Mouse (Mus musculus): ENCODE data around the gene Kcnk18. TPM values are rescaled to one million over a fixed set of nuclear protein-coding genes. Genes with fewer than 3 reads are reported as not detected.
A peak's percentile ranks its signal among the peaks of the same experiment; 100 is the strongest.

The Kcnk18 gene
- total and polyA plus RNA-seq, 2 experiments from 2014 or later: not detected

- H3K9ac ChIP-seq (replicated peaks; ENCODE audit: low read depth, low read length): no peak overlapping the region
- H3K9me3 ChIP-seq (replicated peaks; ENCODE audit: control insufficient read depth, low read length): no peaks in the 10 kb centered on the region
- ATAC-seq (ENCODE audit: insufficient read depth, low read depth): no peak
- no peaks in the 10 kb centered on the region for H3K36me3 ChIP-seq (replicated peaks; ENCODE audit: control insufficient read depth, insufficient read depth, low read length)
- no peak for DNase-seq (ENCODE audit: low spot score)
- no peak for TF ChIP-seq CTCF (IDR thresholded peaks at IDR 0.05; ENCODE audit: low read depth)
- no peak for TF ChIP-seq EP300 (IDR thresholded peaks at IDR 0.05; ENCODE audit: low read depth)
- H3K4me3 ChIP-seq (ENCODE audit: low read depth, low read length): no peak overlapping the region
- peaks cover 11% of the 10 kb centered on the region; the same call in 1 of the 2 replicates for H3K4me1 ChIP-seq (ENCODE audit: control insufficient read depth, insufficient read depth)
- H3K27ac ChIP-seq (ENCODE audit: low read depth): no peak overlapping the region
- peaks cover 97% of the 10 kb centered on the region for H3K27me3 ChIP-seq (ENCODE audit: control insufficient read depth, insufficient read depth, low read length)
- no peak overlapping the region for H3K4me2 ChIP-seq (ENCODE audit: low read depth, low read length)
- 11% methylated on average over 3 of the region's 3 CpGs for WGBS
Measured at GRCm38 (mm10) chr19:59172781-59173180, 46.2 kb upstream of the Kcnk18 start.

- ATAC-seq (ENCODE audit: insufficient read depth, low read depth): no peak
- Histone ChIP-seq H3K27ac (ENCODE audit: low read depth) (no peak overlapping the region), H3K4me2 (ENCODE audit: low read depth, low read length) (no peak overlapping the region), H3K9ac (replicated peaks; ENCODE audit: low read depth, low read length) (no peak overlapping the region), H3K9me3 (replicated peaks; ENCODE audit: control insufficient read depth, low read length) (no peaks in the 10 kb centered on the region), H3K4me3 (ENCODE audit: low read depth, low read length) (no peak overlapping the region), H3K4me1 (ENCODE audit: control insufficient read depth, insufficient read depth) (peaks cover 11% of the 10 kb centered on the region; the same call in 1 of the 2 replicates), H3K36me3 (replicated peaks; ENCODE audit: control insufficient read depth, insufficient read depth, low read length) (no peaks in the 10 kb centered on the region), H3K27me3 (ENCODE audit: control insufficient read depth, insufficient read depth, low read length) (peaks cover 97% of the 10 kb centered on the region)
- WGBS: 17% methylated on average over 6 of the region's 6 CpGs
- TF ChIP-seq EP300 (IDR thresholded peaks at IDR 0.05; ENCODE audit: low read depth): no peak
- no peak for TF ChIP-seq CTCF (IDR thresholded peaks at IDR 0.05; ENCODE audit: low read depth)
- DNase-seq (ENCODE audit: low spot score): no peak
Measured at GRCm38 (mm10) chr19:59173341-59174015, 45.5 kb upstream of the Kcnk18 start.

GRCm38 (mm10) chr19:59184000-59184399, 35.0 kb upstream of the Kcnk18 start:
- no peaks in the 10 kb centered on the region for H3K36me3 ChIP-seq (replicated peaks; ENCODE audit: control insufficient read depth, insufficient read depth, low read length)
- H3K9ac ChIP-seq (replicated peaks; ENCODE audit: low read depth, low read length): no peak overlapping the region
- H3K4me2 ChIP-seq (ENCODE audit: low read depth, low read length): no peak overlapping the region
- H3K9me3 ChIP-seq (replicated peaks; ENCODE audit: control insufficient read depth, low read length): no peaks in the 10 kb centered on the region
- TF ChIP-seq EP300 (IDR thresholded peaks at IDR 0.05; ENCODE audit: low read depth): no peak
- TF ChIP-seq CTCF (IDR thresholded peaks at IDR 0.05; ENCODE audit: low read depth): no peak
- no peak overlapping the region for H3K27ac ChIP-seq (ENCODE audit: low read depth)
- H3K4me3 ChIP-seq (ENCODE audit: low read depth, low read length): no peak overlapping the region
- peaks cover 38% of the 10 kb centered on the region for H3K27me3 ChIP-seq (ENCODE audit: control insufficient read depth, insufficient read depth, low read length)
- peak; percentile 63 for ATAC-seq (ENCODE audit: insufficient read depth, low read depth)
- WGBS: 15% methylated on average over 3 of the region's 3 CpGs
- H3K4me1 ChIP-seq (ENCODE audit: control insufficient read depth, insufficient read depth): no peaks in the 10 kb centered on the region
- DNase-seq (ENCODE audit: low spot score): peak; percentile 30

- no peak for DNase-seq (ENCODE audit: low spot score)
- Histone ChIP-seq H3K9me3 (replicated peaks; ENCODE audit: control insufficient read depth, low read length) (no peaks in the 10 kb centered on the region), H3K4me2 (ENCODE audit: low read depth, low read length) (no peak overlapping the region), H3K9ac (replicated peaks; ENCODE audit: low read depth, low read length) (no peak overlapping the region), H3K36me3 (replicated peaks; ENCODE audit: control insufficient read depth, insufficient read depth, low read length) (no peaks in the 10 kb centered on the region), H3K27ac (ENCODE audit: low read depth) (no peak overlapping the region), H3K27me3 (ENCODE audit: control insufficient read depth, insufficient read depth, low read length) (peaks cover 74% of the 10 kb centered on the region), H3K4me3 (ENCODE audit: low read depth, low read length) (no peak overlapping the region), H3K4me1 (ENCODE audit: control insufficient read depth, insufficient read depth) (no peaks in the 10 kb centered on the region)
- no peak for ATAC-seq (ENCODE audit: insufficient read depth, low read depth)
- 10% methylated on average over 4 of the region's 4 CpGs for WGBS
- TF ChIP-seq CTCF (IDR thresholded peaks at IDR 0.05; ENCODE audit: low read depth) (no peak), EP300 (IDR thresholded peaks at IDR 0.05; ENCODE audit: low read depth) (no peak)
Measured at GRCm38 (mm10) chr19:59188981-59189380, 30.0 kb upstream of the Kcnk18 start.

- no peaks in the 10 kb centered on the region for H3K4me1 ChIP-seq (ENCODE audit: control insufficient read depth, insufficient read depth)
- TF ChIP-seq EP300 (IDR thresholded peaks at IDR 0.05; ENCODE audit: low read depth): no peak
- TF ChIP-seq CTCF (IDR thresholded peaks at IDR 0.05; ENCODE audit: low read depth): no peak
- no peak overlapping the region for H3K9ac ChIP-seq (replicated peaks; ENCODE audit: low read depth, low read length)
- peaks cover 86% of the 10 kb centered on the region for H3K27me3 ChIP-seq (ENCODE audit: control insufficient read depth, insufficient read depth, low read length)
- no peaks in the 10 kb centered on the region for H3K9me3 ChIP-seq (replicated peaks; ENCODE audit: control insufficient read depth, low read length)
- ATAC-seq (ENCODE audit: insufficient read depth, low read depth) (no peak), DNase-seq (ENCODE audit: low spot score) (no peak)
- no peak overlapping the region for H3K27ac ChIP-seq (ENCODE audit: low read depth)
- H3K4me2 ChIP-seq (ENCODE audit: low read depth, low read length): no peak overlapping the region
- no peak overlapping the region for H3K4me3 ChIP-seq (ENCODE audit: low read depth, low read length)
- WGBS: 2% methylated on average over 8 of the region's 8 CpGs
- no peaks in the 10 kb centered on the region for H3K36me3 ChIP-seq (replicated peaks; ENCODE audit: control insufficient read depth, insufficient read depth, low read length)
Measured at GRCm38 (mm10) chr19:59190431-59191122, 28.4 kb upstream of the Kcnk18 start.
